Mouse (Mus musculus): ENCODE data around the gene Fam181a.

DNA sequence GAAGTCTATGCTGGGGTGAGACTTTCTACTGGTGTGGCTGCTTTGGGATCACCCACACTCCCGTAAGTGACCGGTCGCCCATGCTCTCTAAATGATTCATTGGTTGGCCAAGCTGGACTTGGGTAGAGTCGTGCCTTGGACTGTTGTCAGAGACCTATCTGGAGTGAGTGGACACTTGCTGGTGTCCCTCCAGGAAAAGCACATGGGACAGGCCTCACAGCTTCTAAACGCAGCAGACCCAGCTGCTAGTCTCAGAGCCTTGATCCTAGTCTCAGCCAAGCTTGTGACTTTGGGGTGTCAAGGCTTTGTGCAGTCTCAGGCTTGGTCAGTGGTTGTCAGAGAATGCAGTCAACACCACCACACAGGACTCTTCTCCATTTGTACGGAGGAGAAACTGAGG, 42.0 kb downstream of the Fam181a start:
- no peak for TF ChIP-seq CTCF (IDR thresholded peaks at IDR 0.05; ENCODE audit: insufficient read depth, low read depth, low read length)
- no peak for TF ChIP-seq POLR2A (IDR thresholded peaks at IDR 0.05; ENCODE audit: insufficient read depth, low read depth, low read length)
